Mouse (Mus musculus) olfactory bulb, adult 2 months (tissue): ENCODE measurements around the gene Cmc2. TPM values are rescaled to one million over a fixed set of nuclear protein-coding genes. Genes with fewer than 3 reads are reported as not detected.

Experiments
- H3K27ac ChIP-seq: fragments of 200-500 bp; 2 replicates; pipeline ENCODE4 v1.5.1; 2012; ENCODE audit warnings: low read depth, low read length; ENCODE audit not compliant: insufficient read depth
- H3K4me1 ChIP-seq: fragments of 200-500 bp; 2 replicates; pipeline ENCODE4 v1.6.1; 2012; ENCODE audit warnings: low read length; ENCODE audit not compliant: control insufficient read depth, insufficient read depth
- H3K4me3 ChIP-seq: fragments of 200-500 bp; 2 replicates; pipeline ENCODE4 v1.5.1; 2012; ENCODE audit warnings: mild to moderate bottlenecking, low read depth, low read length, moderate library complexity; ENCODE audit not compliant: insufficient read depth
- CTCF ChIP-seq: fragments of 200-500 bp; IDR thresholded peaks from 2 replicates; pipeline ENCODE4 v1.5.1; 2012; ENCODE audit warnings: low read depth, mild to moderate bottlenecking, low read length, moderate library complexity; ENCODE audit not compliant: insufficient read depth
- POLR2A ChIP-seq: fragments of 200-500 bp; IDR thresholded peaks from 2 replicates; pipeline ENCODE4 v1.6.1; 2012; ENCODE audit warnings: mild to moderate bottlenecking, low read depth, low read length, moderate library complexity; ENCODE audit not compliant: insufficient read depth
- WGBS: fragments of 180-500 bp; shearing (Covaris S2); methylation state at CpG from one replicate; pipeline ENCODE4 v1.1.7; 2018; 5-methylcytosine and 5-hydroxymethylcytosine counted together
- polyA plus RNA-seq: library from polyadenylated mRNA; stranded (reverse); fragments of >200 nt; gene quantifications from 2 replicates; pipeline ENCODE4 v1.2.4, GENCODE M21; 2012; ENCODE audit warnings: low replicate concordance; ENCODE audit not compliant: missing spikeins, insufficient read depth, insufficient read length

Cmc2 gene
- polyA plus RNA-seq, 1 experiment: not detected

DNA sequence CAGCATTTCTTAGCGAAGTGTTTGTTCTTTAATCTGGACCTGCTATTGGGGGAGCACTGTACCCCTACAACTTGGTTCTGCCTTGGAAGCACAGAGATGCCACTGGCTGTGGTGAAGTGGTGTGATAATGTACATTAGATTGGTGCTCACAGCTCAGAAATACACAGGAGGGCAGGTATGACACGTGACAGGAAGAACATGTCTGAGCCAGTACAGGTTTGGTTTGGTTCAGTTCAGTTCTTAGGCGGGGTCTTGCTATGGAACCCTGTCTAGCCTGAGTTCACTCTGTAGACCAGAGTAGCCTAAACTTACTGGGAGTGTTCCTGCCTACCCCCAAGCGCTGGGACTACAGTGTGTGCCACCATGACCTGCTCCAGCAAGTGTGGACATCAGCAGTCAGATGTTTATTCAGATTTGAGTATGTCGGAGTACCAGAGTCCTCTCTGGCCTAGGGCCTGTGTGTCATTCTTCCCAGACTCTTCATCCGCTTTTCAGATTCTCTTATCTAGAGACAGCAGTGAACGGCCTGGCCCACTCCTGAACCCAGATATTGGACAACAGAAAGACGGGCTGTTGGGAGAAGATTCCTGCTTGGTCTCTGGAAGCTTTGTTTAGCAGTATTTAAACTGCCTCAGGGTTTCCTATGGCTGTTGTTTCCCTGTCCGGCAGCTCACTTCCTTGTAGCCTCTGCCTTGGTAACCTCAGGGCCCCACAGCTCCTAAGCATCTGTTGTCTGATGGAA is 24.1 kb upstream of the Cmc2 start:
- H3K27ac ChIP-seq: no peak overlapping the region
- TF ChIP-seq CTCF (no peak), POLR2A (no peak)
- 90% methylated on average over 9 of the region's 9 CpGs for WGBS
- peaks cover 18% of the 10 kb centered on the region for H3K4me1 ChIP-seq
- no peak overlapping the region for H3K4me3 ChIP-seq

DNA sequence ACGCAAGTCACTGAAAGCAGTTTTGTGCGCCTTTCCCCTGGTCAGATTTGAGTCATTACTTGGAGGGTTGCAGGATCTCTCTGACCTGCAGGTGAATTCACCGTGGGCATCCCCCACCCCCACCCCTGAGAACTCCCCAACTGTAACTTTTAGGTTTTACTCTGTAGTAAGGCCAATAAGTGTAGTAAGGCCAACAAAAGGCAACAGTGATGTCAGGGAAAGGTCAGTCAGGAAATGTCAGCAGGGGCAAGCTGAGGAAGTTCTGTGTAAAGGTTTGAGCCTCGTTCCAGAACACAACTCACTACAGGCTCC is 23.1 kb upstream of the Cmc2 start:
- Histone ChIP-seq H3K4me1 (peaks cover 18% of the 10 kb centered on the region), H3K4me3 (peak overlapping the region; percentile 80; the same call in 1 of the 2 replicates), H3K27ac (no peak overlapping the region)
- no peak for TF ChIP-seq CTCF
- no peak for TF ChIP-seq POLR2A
- WGBS: 10% methylated on average over 4 of the region's 4 CpGs

DNA sequence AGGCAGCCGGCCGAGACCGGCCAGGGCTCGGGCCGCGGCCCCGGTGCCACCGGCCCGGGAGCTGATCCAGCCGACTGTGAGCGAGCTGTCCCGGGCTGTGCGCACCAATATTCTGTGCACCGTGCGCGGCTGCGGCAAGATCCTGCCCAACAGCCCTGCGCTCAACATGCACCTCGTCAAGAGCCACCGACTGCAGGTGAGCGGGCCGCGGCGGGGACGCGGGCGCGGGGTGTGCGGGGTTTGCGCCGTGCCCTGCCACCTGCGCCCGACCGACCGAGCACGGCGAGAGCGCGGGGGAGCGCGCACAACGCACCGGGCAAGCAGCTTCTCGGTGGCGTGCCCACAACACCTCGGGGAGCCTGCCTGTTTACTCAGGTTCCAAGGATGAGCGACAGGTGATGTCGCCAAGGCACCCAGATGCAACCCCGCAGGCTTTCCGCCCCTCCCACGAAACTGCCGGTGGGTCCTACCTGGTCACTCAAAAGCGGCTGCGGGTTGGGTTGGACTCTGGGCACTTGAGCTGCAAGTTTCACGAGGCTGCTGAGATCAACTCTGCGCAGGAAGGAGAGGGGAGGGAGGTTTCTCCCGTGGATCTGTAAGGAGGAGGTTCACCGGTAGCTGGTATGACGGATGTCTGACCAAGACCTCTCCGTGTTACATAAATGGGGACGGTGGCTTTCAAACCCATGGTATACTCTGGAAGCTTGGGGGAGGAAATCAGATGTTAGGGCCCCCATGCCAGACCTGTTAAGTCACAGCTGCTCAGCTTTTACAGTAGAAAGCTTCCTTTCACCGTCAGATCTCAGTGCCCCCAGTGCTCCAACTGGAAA is 22.5 kb upstream of the Cmc2 start:
- Histone ChIP-seq H3K4me3 (peak overlapping the region; percentile 80), H3K4me1 (peaks cover 18% of the 10 kb centered on the region), H3K27ac (no peak overlapping the region)
- TF ChIP-seq POLR2A (no peak), CTCF (no peak)
- under 1% methylated on average over 62 of the region's 62 CpGs for WGBS

DNA sequence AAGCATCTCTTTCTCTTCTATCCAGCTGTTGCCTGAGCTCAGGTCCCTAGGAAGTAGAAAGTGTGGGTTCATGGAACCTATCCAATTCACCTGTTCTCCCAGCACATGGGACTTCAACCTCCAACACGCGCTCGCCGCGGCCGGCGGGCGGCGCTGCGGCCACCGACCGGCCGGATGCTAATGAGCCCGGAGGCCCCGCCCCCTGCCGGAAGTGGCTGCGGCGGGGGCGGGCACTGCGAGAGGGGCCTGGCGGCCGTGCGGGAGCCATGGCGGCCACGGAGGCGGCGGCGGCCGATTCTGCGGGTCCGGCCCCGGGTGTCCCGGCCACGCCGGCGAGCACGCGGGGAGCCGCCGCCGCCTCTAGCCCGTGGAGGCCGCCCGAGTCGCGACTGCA is 21.9 kb upstream of the Cmc2 start, which contains the start of gene Atmin:
Atmin (plus strand) TSS at position 233 of the 394 bp plus-strand sequence.
- no peak within 1 kb of the TSS for H3K27ac ChIP-seq
- WGBS: under 1% methylated on average over 46 of the region's 46 CpGs
- TF ChIP-seq CTCF: peak; percentile 62
- peak; percentile 49; the same call in 1 of the 2 replicates for TF ChIP-seq POLR2A
- peaks cover 18% of the 10 kb centered on the region for H3K4me1 ChIP-seq
- H3K4me3 ChIP-seq: peak within 1 kb of the TSS; percentile 80

DNA sequence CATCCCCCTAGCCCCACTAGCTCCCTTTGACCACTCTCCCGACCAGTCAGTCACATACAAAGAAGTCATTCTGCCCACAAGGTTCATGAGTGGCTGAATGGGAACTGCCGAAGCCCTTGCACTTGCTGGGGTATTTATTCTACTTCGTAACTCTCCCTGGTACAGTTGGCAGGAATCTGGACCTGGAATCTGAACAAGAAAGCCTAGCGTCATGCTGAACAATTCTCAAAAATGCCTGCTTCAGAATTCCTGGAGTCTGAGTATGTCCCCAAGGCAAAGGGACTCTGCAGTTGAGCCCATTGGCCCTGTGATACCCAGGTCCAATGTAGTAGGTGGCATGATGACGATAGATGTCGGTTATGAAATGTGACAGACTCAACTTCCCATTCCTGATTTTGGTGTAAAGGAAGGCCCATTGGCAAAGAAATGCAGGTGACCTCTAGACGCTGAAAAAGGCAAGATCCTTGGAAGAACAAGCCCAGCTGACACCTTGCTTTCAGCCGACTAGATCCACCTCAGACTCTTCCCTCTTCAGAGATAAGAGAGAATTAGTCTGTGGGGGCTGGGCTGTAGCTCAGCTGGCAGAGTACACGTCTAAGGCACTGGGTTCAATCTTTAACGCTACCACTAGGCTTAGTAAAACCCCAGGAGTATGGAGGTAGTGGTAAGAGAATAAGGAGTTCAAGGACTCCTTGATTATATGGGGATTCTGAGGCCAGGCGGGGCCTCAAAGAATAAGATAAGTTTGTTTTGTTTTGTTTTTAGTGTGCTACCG is 21.2 kb upstream of the Cmc2 start:
- Histone ChIP-seq H3K4me3 (no peak overlapping the region), H3K27ac (no peak overlapping the region), H3K4me1 (peaks cover 18% of the 10 kb centered on the region)
- no peak for TF ChIP-seq POLR2A
- TF ChIP-seq CTCF: no peak
- 62% methylated on average over 12 of the region's 12 CpGs for WGBS

DNA sequence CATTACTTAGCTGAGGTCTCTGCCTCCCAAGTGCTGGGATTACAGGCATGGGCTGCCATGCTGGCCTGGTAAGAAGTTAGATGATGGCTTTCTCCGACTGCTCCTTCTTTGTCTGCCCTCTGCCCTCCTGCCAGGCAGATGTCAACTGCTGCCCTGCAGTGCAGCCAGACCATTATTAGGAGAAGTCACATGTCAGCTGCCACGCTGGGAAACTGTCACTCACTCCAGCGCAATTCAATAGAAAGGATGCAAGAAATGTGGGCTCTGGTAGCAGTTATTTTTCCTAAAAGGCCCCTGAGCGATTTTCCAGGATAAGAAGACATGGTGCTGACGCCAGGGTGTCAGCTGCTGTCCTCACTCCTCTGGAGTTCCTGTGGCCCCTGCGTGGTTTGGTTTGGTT is 14.3 kb upstream of the Cmc2 start:
- Histone ChIP-seq H3K4me1 (no peaks in the 10 kb centered on the region), H3K27ac (no peak overlapping the region), H3K4me3 (no peak overlapping the region)
- TF ChIP-seq CTCF (no peak), POLR2A (no peak)
- WGBS: 58% methylated on average over 6 of the region's 6 CpGs

DNA sequence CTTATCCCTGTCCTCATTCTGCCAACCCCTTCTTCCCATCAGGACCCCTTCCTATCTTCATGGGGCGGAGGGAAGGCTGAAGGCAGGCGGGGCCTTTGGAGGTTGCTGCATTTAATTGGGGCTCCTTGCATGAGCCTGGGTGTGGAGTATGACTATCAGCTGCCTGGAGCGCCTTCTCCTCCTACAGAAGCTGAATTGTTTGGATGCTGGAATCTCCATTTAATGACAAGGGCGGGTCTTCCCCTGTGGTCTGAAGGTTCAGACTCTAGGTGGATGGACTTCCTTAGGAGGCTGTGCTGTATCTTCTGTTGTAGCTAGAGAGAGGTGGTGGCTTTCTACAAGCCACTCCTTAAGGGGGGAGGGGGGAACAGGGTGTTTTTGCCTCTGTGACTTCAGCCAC is 13.7 kb upstream of the Cmc2 start:
- Histone ChIP-seq H3K27ac (no peak overlapping the region), H3K4me1 (no peaks in the 10 kb centered on the region), H3K4me3 (no peak overlapping the region)
- WGBS: 94% methylated on average over 4 of the region's 4 CpGs
- TF ChIP-seq POLR2A (no peak), CTCF (no peak)

DNA sequence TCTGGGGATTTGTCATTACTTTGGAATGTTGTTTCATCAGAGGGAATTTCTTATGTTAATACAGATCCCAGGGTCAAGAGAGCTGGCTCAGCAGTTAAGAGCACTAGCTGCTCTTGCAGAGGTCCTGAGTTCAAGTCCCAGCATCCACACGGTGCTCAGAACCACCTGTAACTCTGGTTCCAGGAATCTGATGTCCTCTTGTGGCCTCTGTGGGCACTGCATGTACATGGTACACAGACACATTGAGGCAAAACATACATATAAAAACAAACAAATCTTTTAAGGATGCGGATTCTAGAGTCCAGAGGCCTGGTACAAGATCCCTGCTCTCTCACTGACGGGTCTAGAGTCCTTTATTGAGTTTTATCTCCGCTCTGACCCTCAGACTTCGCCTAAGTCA is 7.3 kb upstream of the Cmc2 start:
- H3K4me1 ChIP-seq: no peaks in the 10 kb centered on the region
- WGBS: 95% methylated on average over 5 of the region's 5 CpGs
- no peak for TF ChIP-seq CTCF
- no peak for TF ChIP-seq POLR2A
- no peak overlapping the region for H3K4me3 ChIP-seq
- no peak overlapping the region for H3K27ac ChIP-seq
